Mouse (Mus musculus) stomach, embryonic 16.5 days (tissue): Measurements from ENCODE around the gene Ccdc126. TPM values are rescaled to one million over a fixed set of nuclear protein-coding genes. Genes with fewer than 3 reads are reported as not detected.
"Not testable (repeated sequence)": the region's sequence is repeated elsewhere in the genome, so short reads cannot be mapped to it uniquely, and the experiment has no call there.

Source experiments
- ATAC-seq: fragments of 200-750 bp; cut with Nextera tagmentation; 2 replicates; pipeline ENCODE4 v1.8.0; 2017; ENCODE audit warnings: moderate number of reproducible peaks, moderate TSS enrichment; ENCODE audit not compliant: insufficient read depth, low FRiP score
- H3K27ac ChIP-seq: fragments of 300-500 bp; sonication (generic); 2 replicates; pipeline ENCODE4 v1.5.1; 2014; ENCODE audit warnings: low read length
- H3K27me3 ChIP-seq: fragments of 300-500 bp; sonication (generic); 2 replicates; pipeline ENCODE4 v1.6.1; 2014; ENCODE audit warnings: low read length, control low read depth, mixed read lengths; ENCODE audit not compliant: control insufficient read depth, insufficient read depth
- H3K36me3 ChIP-seq: fragments of 300-500 bp; sonication (generic); 2 replicates; pipeline ENCODE4 v1.6.1; 2014; ENCODE audit warnings: low read length; ENCODE audit not compliant: control insufficient read depth, insufficient read depth
- H3K4me1 ChIP-seq: fragments of 300-500 bp; sonication (generic); 2 replicates; pipeline ENCODE4 v1.6.1; 2014; ENCODE audit warnings: low read length, control low read depth, mixed read lengths; ENCODE audit not compliant: control insufficient read depth, insufficient read depth
- H3K4me2 ChIP-seq: fragments of 300-500 bp; sonication (generic); 2 replicates; pipeline ENCODE4 v1.6.1; 2014; ENCODE audit warnings: low read depth, low read length, mixed read lengths
- H3K4me3 ChIP-seq: fragments of 300-500 bp; sonication (generic); replicated peaks from 2 replicates; pipeline ENCODE4 v1.5.1; 2014; ENCODE audit warnings: mild to moderate bottlenecking, low read length
- H3K9ac ChIP-seq: fragments of 300-500 bp; sonication (generic); 2 replicates; pipeline ENCODE4 v1.6.1; 2014; ENCODE audit warnings: low read length
- H3K9me3 ChIP-seq: fragments of 300-500 bp; sonication (generic); replicated peaks from 2 replicates; pipeline ENCODE4 v1.6.1; 2016; ENCODE audit warnings: low read length, control low read depth; ENCODE audit not compliant: control insufficient read depth
- whole genome bisulfite sequencing: fragments of 180-500 bp; shearing (Covaris S2); extraction: QIAGEN DNeasy Blood & Tissue Kit; methylation state at CpG from one replicate; pipeline ENCODE4 v1.1.7; 2014; 5-methylcytosine and 5-hydroxymethylcytosine counted together
- polyA plus RNA-seq: library from polyadenylated mRNA; unstranded; fragments of >200 nt; fragmentation: Nextera tagmentation; extraction: Ambion mirVana; gene quantifications from 2 replicates; pipeline ENCODE4 v1.2.1, GENCODE M21; 2015

Gene Ccdc126
- polyA plus RNA-seq, 1 experiment from 2014 or later = 13.6 TPM

GRCm38 (mm10) chr6:49298286-49298685, 20.8 kb upstream of the Ccdc126 start:
- no peaks in the 10 kb centered on the region for H3K9me3 ChIP-seq
- H3K4me1 ChIP-seq = no peaks in the 10 kb centered on the region
- H3K4me2 ChIP-seq = no peak overlapping the region
- H3K27ac ChIP-seq = no peak overlapping the region
- no peak overlapping the region for H3K9ac ChIP-seq
- H3K27me3 ChIP-seq = no peaks in the 10 kb centered on the region
- ATAC-seq = no peak
- no peak overlapping the region for H3K4me3 ChIP-seq
- no peaks in the 10 kb centered on the region for H3K36me3 ChIP-seq

- H3K27me3 ChIP-seq, ATAC-seq, H3K9ac ChIP-seq, H3K4me2 ChIP-seq, H3K9me3 ChIP-seq, H3K4me1 ChIP-seq, H3K36me3 ChIP-seq, H3K27ac ChIP-seq, H3K4me3 ChIP-seq: not testable (repeated sequence)
- WGBS = 49% methylated on average over 3 of the region's 3 CpGs
Measured at GRCm38 (mm10) chr6:49314821-49315220, 4.3 kb upstream of the Ccdc126 start.

DNA sequence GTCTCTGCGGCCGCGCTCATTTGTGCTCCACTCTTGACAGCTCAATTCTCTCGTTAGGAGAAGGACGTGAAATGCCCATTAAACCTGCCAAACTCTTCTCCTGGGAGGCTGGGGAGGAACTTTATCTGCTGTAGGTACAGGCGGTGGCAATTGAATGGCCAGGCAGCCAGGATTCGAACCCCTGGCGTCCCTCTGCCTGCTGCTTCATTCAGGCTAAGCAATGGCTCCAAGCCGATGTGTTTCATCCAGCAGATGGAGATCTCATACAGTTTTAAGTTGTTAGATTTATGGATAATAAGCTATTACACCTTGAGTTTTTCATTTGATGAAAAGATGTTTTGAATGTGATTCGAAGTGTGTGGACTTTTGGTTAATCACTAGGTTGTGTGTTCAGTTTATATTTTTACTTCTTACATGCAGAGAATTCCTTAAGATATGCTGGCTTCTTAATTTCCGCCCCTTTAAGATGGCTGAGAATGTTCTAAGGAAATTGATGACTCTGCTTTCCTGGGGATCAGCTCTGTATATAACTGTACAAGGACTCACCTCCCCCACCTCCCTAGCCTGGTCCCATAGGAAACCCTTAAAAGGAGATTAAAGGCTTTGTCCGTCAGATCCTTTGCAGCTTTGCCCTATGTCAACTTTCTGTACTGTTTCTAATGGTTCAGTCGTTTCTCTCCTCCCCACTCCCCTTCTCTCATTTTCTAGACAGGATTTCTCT, 681 bp downstream of the Ccdc126 start:
- H3K36me3 ChIP-seq = no peaks in the 10 kb centered on the region
- 8% methylated on average over 13 of the region's 13 CpGs for WGBS
- peak; percentile 12; the same call in 1 of the 2 replicates for ATAC-seq

DNA sequence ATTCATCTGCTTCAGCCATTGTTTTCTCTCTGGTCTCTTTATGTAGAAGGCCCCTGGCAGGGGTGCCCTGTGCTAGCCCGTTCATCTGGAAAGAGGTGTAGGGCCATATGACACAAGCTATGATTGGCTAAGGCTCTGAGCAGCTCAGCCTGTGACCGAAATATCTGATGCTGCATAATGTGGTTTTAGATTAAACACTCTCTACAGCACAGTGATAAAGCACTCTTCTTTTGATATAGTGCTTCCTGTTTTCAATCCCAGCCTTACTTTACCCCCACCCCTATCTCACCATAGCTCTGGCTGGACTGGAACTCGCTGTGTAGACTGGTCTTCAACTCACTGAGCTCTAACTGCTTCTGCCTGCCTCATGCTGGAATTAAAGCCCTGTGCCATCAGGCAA, 2.3 kb downstream of the Ccdc126 start:
- H3K27ac ChIP-seq = no peak overlapping the region
- ATAC-seq = no peak
- 71% methylated on average over 3 of the region's 3 CpGs for WGBS
- H3K9ac ChIP-seq = no peak overlapping the region
- H3K4me3 ChIP-seq = no peak overlapping the region
- no peak overlapping the region for H3K4me2 ChIP-seq
- H3K9me3 ChIP-seq = no peaks in the 10 kb centered on the region
- no peaks in the 10 kb centered on the region for H3K27me3 ChIP-seq
- peaks cover 18% of the 10 kb centered on the region for H3K4me1 ChIP-seq
- H3K36me3 ChIP-seq = no peaks in the 10 kb centered on the region

More for the DNA sequence above, 681 bp downstream of the Ccdc126 start:
- Histone ChIP-seq H3K4me3 (peak overlapping the region; percentile 64), H3K4me2 (peak overlapping the region; percentile 51), H3K9me3 (no peaks in the 10 kb centered on the region), H3K4me1 (peaks cover 18% of the 10 kb centered on the region), H3K27ac (peak overlapping the region; percentile 73), H3K9ac (peak overlapping the region; percentile 74), H3K27me3 (no peaks in the 10 kb centered on the region)

DNA sequence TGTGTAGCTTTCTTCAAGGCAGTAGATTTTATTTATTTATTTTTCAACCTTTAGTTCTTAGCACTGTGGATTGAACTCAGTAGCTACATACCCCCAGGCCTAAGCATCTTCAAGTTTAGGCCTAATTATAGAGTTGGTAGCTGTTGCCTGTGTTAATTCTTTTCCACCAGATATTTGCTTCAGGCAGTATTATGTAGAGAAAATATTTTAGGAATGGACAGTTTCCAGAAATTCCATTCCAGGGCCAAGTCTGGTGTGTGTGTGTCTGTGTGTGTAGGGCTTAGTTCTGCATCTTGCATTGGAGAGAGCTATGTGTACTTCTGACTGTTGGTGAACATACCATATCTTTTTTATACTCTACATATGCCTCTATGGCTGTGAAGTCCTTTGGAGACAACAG, 3.0 kb downstream of the Ccdc126 start:
- ATAC-seq = no peak
- no peaks in the 10 kb centered on the region for H3K9me3 ChIP-seq
- H3K27me3 ChIP-seq = no peaks in the 10 kb centered on the region
- H3K4me3 ChIP-seq = no peak overlapping the region
- H3K9ac ChIP-seq = no peak overlapping the region
- no peak overlapping the region for H3K27ac ChIP-seq
- H3K4me1 ChIP-seq = peaks cover 18% of the 10 kb centered on the region
- no peak overlapping the region for H3K4me2 ChIP-seq
- no peaks in the 10 kb centered on the region for H3K36me3 ChIP-seq

DNA sequence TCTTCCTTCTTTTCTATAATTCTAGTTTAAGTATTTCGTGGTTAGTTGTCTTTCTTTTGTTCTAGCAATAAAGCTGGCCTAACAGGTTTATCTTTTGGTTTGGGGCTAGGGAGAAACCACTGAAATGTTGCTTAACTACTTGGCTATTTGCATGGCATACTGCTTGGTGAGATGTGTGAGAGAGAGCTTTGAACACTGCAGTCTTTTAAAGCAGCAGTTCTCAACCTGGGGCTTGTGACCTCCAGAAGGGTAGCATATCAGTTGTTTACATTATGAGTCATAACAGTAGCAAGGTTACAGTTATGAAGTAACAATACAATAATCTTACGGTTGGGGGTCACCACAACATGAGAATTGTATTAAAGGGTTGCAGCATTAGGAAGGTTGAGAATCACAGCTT, 3.9 kb downstream of the Ccdc126 start:
- no peaks in the 10 kb centered on the region for H3K36me3 ChIP-seq
- 36% methylated on average over 2 of the region's 2 CpGs for whole genome bisulfite sequencing
- no peaks in the 10 kb centered on the region for H3K9me3 ChIP-seq
- H3K4me2 ChIP-seq = no peak overlapping the region
- ATAC-seq = no peak
- H3K27ac ChIP-seq = no peak overlapping the region
- no peaks in the 10 kb centered on the region for H3K27me3 ChIP-seq
- peaks cover 18% of the 10 kb centered on the region for H3K4me1 ChIP-seq
- H3K4me3 ChIP-seq = no peak overlapping the region
- no peak overlapping the region for H3K9ac ChIP-seq

DNA sequence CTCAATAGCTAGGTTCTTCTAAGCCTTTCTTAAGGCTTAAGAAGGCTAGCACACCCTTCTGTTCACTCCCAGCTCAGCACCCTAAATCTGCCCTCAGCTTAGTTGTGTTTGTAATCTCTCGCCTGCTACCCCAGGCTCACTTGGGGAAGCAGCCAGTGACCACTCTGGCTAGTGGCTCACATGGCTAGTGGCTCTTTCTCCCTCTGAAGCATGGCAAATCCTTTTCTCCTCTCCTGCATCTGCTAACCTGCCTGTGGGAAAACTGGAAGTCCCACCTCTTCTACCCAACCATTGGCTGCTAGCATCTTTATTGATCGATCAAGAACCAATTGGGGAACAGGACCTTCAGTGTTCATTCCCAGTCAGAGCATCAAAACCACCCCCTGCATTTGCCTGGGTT, 5.5 kb downstream of the Ccdc126 start:
- ATAC-seq = no peak
- no peak overlapping the region for H3K27ac ChIP-seq
- whole genome bisulfite sequencing = 64% methylated on average over 2 of the region's 2 CpGs
- no peak overlapping the region for H3K4me3 ChIP-seq
- no peaks in the 10 kb centered on the region for H3K9me3 ChIP-seq
- H3K36me3 ChIP-seq = no peaks in the 10 kb centered on the region
- no peak overlapping the region for H3K9ac ChIP-seq
- H3K4me1 ChIP-seq = peaks cover 18% of the 10 kb centered on the region
- H3K4me2 ChIP-seq = no peak overlapping the region
- no peaks in the 10 kb centered on the region for H3K27me3 ChIP-seq

DNA sequence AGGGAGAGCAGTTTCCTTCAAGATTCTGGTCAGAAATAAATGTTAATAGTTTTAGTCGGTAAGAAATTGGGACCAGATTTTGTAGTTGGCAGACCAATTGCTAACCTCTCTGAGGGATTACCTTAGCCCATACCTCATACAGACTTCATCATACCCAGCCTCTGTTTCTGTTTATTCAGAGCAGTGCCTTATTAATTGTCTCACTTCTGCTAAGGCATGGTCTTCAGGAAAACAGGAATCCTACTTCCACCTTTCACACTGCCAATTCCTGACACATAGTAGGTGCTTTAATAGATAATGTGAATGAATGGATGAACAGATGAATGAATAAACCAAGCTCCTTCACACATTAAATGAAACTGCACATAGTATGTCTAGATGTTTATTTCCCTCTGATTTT, 6.2 kb downstream of the Ccdc126 start:
- no peaks in the 10 kb centered on the region for H3K27me3 ChIP-seq
- 71% methylated on average over 1 of the region's 1 CpGs for WGBS
- no peaks in the 10 kb centered on the region for H3K36me3 ChIP-seq
- H3K27ac ChIP-seq = no peak overlapping the region
- no peak overlapping the region for H3K4me3 ChIP-seq
- ATAC-seq = no peak
- H3K4me2 ChIP-seq = no peak overlapping the region
- H3K4me1 ChIP-seq = peaks cover 13% of the 10 kb centered on the region
- H3K9ac ChIP-seq = no peak overlapping the region
- H3K9me3 ChIP-seq = no peaks in the 10 kb centered on the region

GRCm38 (mm10) chr6:49326846-49327245, 7.8 kb downstream of the Ccdc126 start:
- 77% methylated on average over 3 of the region's 3 CpGs for WGBS
- no peaks in the 10 kb centered on the region for H3K27me3 ChIP-seq
- no peaks in the 10 kb centered on the region for H3K36me3 ChIP-seq
- H3K4me3 ChIP-seq = no peak overlapping the region
- H3K4me2 ChIP-seq = no peak overlapping the region
- no peak overlapping the region for H3K27ac ChIP-seq
- 0 out of 2 replicates have a peak, but pooled peaks cover 7% of the 10 kb centered on the region for H3K4me1 ChIP-seq
- no peak for ATAC-seq
- H3K9me3 ChIP-seq = no peaks in the 10 kb centered on the region
- H3K9ac ChIP-seq = no peak overlapping the region
